Mouse (Mus musculus): ENCODE measurements around the gene Trim10.
"Not testable (repeated sequence)": the region's sequence is repeated elsewhere in the genome, so short reads cannot be mapped to it uniquely, and the experiment has no call there.

The Trim10 gene

DNA sequence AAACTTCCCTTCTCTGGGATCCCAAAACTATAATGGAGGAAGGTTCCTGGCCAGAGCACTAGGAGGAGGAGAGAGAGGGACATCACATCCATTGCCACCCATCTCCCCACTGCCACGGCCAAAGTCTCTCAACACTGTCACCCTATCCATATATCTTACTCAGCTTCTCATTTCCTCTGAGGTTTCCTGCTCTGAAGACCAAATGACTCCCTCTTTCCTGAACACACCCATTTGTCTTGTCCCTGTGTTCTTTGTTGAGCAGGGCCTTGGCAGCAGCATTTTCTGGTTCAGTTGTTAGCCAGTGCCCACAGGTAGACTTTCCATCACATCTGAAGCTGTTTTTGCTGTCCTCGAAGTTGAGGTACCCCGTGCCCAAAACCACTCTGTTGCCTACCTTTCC is 11.2 kb upstream of the Trim10 start:
- DNase-seq (ENCODE audit: low spot score), result no peak

DNA sequence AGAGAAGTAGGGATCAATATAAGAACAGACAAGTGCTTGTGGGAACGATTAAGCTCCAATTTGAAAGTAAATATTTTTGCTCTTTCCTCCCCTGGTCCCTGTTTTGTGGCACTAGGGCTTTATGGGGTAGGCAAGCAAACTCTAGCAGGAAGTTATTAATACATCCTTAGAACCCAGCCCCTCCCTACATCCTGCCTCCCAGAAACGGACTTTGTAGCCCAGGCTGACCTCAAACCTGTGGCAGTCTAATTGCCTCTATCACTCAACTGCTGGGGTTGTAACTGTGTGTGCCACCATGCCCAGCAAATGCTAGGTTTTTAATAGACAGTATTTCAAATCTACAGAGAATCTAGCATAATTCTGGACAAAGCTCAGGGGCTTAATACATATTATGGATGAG is 7.7 kb upstream of the Trim10 start:
- no peak for DNase-seq (ENCODE audit: low spot score)

DNA sequence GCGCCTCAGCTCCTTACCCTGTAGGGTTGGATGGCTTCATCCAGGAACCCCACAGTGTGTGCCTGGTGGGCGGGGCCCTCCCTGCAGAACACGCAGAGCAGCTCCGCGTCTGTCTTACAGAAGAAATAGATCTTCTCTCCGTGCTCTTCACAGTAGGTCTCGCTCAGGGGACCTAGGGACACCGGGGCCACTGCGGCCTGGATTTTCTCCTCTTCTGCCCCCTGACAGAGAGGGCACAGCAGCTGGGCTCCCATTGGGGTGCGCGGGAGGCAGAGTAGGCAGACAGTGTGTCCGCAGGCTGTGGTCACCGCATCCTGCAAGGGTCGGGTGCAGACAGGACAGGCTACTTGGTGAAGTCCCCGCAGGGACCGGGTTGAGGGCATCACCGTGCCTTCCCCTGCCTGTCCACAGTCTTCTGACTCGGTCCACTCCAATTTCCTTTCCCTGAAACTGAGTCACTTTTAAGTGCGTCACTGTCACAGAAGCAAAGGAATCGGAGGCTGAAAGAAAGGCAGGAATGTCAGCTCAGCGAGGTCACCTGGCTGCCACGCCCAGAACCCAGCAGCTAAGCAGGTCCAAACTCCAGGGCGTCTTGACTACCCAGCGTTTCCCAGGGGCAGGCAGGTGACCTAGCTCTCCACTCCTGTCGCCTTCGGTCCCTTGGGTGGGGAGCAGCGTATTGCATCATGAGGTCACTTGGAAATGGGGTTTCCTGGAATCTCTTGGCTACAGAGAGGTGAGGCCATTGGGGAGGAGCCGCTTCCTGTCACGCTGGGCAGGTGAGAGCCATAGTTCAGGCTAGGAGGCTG is 2.5 kb upstream of the Trim10 start, which contains the start of gene Trim15:
Trim15 (minus strand) TSS at position 492 of the 809 bp plus-strand sequence.
- DNase-seq (ENCODE audit: low spot score), result no peak

DNA sequence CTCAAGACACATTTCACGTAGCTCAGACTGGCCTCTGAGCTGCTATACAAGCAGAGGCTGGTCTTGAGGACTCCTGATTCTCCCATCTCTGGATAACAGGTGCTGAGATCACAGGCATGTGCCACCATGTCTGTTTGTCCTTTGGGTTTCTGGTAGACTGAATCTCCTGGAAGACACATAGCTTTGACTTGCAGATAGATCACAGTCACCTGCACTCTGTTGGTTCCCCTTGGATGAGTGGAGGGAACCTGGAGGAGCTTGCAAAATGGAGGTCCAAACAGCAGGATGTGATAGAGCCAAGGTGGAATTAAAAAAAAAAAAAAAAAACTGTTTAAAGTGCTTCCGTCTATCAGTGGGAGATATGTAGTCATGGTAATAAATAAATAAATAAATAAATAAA is 538 bp upstream of the Trim10 start:
- DNase-seq (ENCODE audit: low spot score), result no peak

DNA sequence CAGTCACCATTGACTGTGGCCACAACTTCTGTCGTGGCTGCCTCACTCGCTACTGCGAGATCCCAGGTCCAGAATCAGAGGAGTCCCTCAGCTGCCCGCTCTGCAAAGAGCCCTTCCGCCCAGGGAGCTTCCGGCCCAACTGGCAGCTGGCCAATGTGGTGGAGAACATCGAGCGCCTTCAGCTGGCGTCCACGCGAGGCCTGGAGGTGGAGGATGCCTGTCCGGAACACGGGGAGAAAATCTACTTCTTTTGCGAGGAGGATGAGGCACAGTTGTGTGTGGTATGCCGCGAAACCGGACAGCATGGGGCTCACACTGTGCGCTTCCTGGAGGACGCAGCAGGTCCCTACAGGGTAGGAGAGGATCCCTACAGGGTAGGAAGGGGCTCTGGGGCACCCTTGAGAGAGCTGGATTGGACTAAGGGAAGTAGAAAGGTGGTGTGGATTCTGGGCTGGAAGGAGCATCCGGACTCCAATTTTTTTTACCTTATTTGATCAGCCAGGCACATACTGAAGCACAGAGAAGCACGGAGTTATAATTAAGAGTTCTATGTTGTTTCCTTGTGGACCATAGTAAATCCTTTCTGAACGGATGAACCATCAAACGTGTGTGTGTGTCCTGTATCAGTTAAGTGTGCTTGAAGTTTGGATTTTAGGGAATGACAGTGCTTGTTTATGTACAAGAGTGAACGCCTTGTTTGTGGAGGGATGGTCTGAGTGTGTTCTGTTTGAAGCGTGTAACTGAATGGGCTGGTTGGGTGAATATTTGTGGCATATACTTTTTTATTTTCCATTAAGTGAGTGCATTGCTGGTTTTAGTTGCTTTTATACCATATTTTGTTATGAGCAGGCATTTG is 809 bp downstream of the Trim10 start:
- no peak for DNase-seq (ENCODE audit: low spot score)

DNA sequence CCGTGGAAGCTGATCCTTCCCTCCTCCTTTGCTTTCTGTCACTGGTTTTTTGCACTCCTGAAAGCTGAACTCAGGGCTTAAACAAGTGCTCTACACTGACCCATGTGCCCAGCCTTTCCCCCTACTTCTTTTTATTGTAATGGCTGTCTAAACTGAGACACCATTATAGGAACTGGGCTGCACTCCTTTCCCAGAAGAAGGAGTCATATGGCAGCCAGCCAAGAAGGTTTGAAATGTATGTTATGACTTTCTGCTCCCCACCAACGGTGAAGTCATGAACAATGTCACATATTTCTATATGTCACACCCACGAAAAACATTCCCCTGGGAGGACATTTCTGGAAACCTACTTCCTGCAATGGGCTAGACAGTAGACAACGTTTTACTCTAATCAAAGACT is 5.3 kb downstream of the Trim10 start:
- no peak for DNase-seq (ENCODE audit: low spot score)

DNA sequence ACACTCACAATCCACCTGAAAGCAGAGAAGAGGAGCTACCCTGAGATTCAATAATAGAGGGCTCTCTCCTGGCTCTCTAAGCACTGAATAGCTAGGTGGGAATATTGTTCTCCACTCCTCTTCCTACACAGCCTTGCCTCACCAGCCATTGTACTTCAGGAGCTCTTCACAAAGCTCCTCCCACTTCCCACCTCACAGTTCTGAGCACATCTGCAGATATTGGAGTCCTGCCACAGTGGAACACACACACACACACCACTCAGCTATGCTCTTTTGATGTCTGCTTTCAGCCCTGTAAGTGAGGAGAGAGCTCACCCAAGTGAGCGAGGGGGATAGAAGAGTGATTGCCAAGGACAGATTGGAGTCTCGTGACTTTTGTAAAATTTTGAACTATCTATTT is 14.0 kb downstream of the Trim10 start:
- DNase-seq (ENCODE audit: low spot score), result no peak

DNA sequence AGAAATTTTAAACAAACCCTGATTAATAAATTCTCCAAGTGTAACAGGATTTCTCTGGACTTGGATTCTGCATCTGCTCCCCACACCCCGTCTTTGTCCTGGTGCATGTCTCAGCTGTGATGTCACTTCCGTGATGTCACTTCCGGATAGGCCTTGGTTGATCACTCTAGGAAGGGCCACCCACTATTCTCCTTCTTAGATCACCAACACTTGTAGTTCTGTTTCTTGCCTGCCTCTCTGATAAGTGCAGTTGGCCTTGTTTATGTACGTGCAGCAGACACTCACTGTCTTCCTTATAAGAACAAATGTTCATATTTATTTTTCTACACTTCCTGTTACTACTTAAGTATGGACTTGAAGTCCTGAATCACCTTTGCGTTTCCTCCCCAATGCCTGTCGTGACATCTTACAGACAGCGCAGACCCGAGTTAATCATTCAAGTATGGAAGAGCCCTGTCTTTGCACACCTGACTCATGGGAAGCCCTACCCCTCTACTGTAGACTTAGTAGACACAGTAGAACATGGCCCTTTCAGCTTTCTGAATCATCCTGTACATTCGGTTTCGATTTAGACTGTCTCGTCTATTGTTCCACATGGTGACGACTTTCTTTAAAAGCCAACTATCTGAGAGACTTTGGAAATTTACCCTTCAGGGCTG is 15.9 kb downstream of the Trim10 start:
- no peak for DNase-seq (ENCODE audit: low spot score)

DNA sequence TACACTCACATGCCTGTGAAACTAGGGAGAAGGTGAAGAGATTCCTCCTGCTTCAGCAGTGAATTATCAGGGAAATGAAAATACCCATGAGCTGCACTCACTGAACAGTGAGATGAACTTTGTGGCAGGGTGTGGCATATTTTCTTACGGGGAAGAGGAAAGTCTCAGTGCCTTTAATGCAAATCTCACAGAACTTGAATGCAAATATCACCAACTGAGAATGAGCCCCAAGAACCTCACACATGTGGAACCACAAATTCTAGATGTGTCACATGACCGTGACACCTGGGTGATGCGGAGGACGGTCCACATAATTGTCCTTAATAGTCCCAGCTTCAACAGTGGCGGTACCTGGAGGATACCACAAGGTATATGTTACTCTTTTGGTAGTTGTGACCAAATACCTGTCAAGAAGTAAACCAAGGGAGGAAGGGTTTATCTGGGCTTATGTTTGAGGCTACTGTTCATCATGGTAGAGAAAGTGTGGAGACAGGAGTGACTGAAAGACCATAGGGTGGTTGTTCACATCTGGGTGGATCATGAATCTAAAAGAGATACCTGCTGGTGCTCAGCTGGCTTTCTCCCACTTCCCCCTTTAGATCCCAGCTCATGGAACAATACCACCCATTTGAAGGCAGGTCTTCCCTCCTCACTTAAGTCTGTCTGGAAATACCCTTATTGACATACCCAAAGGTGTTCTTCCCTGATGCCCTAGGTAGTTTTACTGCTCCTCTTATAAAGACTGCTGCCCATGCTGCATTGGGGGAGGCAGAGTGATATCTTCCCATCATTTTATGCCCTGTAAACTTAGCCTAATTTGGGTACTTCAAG is 20.9 kb downstream of the Trim10 start, which contains the start of gene Trim40:
Trim40 (minus strand) TSS at position 51 of the 831 bp plus-strand sequence.
- no peak for DNase-seq (ENCODE audit: low spot score)

DNA sequence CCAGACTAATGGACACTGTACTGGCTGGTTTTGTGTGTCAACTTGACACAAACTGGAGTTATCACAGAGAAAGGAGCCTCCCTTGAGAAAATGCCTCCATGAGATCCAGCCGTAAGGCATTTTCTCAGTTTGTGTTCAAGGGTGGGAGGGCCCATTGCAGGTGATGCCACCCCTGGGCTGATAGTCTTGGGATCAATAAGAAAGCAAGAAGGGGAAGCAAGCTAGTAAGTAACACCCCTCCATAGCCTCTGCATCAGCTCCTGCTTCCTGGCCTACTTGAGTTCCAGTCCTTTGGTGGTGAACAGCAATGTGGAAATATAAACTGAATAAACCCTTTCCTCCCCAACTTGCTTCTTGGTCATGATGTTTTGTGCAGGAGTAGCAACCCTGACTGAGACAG is 22.1 kb downstream of the Trim10 start:
- DNase-seq (ENCODE audit: low spot score), result not testable (repeated sequence)

DNA sequence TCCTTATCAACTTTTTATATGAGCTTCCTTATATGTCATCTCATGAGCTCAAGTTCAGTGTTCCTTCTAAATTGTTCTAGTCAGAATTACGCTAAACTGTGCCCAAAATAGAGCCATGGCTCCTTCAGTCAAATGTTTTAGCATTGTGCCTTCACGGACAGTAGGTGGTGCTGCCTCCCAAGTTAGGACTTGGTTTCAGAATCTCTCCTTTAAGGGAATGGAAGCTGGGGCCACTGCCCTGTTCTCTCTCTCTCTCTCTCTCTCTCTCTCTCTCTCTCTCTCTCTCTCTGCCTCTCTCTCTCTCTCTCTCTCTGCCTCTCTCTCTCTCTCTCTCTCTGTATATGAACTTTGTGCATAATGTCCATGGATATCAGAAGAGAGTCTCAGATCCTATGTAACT is 23.0 kb downstream of the Trim10 start:
- no peak for DNase-seq (ENCODE audit: low spot score)

DNA sequence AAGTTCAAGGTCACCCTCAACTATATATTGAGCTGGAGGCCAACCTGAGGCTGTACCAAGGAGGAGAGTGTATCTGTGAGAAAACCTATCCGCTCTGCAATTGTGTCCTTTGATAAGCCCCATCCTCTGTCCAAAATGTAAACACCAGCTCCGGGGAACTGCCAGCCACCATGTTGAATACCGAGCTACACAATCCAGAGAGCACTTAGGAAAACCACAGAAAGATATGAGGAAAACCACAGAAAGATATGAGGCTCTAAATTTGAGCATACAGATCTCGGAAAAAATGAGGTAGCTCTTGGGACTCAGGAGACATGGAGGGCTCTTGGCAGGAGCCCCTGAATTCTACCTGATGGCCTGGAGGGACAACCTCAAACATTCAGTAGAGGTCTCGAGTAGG is 24.0 kb downstream of the Trim10 start:
- no peak for DNase-seq (ENCODE audit: low spot score)

DNA sequence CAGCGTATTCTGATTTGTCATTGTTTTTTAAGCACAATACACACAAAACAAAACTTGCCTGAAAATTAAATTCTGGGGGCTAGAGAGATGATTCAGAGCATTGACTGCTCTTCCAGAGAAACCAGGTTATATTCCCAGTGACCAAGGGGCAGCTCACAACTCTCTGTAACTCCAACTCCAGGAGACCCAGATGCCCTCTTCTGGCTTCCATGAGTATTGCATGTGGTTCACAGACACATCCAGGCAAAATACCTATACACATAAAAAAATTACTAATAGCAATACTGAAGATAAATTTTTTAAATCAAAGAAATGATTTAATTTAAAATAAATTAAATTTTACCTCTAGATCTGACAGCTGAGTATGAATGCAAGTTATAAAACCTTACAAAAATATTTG is 27.2 kb downstream of the Trim10 start:
- DNase-seq (ENCODE audit: low spot score), result no peak

DNA sequence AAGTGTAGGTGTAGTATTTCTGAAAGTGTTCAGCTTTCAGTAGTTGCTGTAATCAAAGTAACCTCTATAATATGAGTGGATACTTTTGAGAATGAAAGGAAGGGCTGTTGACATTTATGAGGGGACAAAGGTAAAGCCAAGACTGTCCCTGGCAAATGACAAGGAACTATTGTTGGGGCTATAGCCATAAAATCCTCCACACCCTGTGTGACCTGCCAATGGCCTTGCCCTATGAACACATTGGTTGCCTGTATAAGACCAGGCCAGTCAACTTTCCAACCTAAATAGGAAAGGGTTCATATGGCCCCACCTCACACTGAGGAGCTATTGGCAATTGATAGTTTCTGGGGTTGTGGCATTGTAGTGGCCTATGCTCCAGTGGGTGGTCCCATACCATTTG is 27.7 kb downstream of the Trim10 start:
- DNase-seq (ENCODE audit: low spot score), result no peak

DNA sequence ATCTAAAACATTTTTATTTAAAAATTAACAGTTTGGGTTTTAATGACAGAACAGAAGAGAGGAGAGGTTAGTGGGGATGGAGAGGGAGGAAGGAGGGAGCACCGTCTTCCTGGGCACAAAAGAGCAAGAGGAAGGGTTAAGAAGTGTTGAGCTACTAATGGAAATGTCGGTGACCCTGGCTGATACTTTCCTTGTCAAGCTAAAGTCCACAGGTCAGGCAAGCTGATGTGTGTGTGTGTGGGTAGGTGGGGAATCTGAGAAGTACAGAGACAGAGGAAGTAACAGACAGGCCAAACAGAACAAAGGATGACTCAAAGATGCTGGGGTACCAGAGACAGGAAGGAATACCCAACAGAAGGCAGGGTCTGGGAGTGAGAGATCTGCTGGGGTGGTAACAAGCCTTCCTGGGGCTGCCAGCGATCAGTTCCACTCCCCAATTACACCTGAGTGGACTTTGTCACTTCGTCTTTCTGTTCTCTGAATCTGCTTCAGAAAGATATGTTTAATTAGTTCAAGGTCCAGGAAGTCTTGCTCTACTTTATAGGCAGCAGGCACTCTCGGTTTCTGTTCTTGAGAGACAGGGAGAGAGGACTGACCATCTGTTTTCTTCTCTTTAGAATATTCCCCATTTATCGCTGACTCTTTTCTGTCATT is 28.3 kb downstream of the Trim10 start, which contains the start of gene Trim31:
Trim31 (plus strand) TSS at position 567 of the 654 bp plus-strand sequence.
- DNase-seq (ENCODE audit: low spot score), result no peak

DNA sequence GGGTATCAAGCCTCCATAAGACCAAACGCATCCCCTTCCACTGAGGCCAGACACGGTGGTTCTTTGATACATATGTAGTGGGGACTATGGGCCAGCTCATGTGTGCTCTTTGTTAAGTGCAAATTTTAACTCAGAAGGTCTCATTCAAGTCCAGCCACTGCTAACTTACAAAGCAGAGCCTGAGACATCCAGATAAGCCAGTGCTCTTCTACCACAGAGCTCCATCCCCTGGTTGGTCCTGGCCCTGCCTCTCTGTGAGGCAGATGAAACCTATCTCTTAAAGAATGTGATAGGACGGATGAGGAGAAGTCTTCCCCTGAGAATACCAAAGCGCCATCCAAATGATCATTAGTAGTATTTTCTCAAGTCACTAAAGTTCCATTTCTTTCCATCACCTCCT is 30.0 kb downstream of the Trim10 start:
- DNase-seq (ENCODE audit: low spot score), result no peak

DNA sequence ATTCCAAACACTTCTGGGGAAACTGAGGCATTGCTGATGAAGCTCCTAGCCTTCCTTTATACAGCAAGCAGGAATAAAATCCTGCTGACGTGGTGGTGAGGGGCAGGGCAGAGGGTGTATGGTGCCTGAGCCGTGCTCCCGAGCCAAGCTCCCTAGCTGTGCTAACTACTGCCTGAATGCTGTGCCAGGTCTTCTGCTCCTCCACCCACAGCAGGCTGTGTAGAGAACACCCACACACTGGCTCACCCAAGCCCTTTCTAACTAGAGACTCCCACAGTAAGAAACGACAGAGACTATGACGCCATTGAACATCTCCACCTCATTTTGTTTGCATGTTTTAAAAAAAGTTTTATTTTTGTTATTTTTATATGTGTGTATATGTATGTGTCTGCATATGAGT is 30.6 kb downstream of the Trim10 start:
- no peak for DNase-seq (ENCODE audit: low spot score)

DNA sequence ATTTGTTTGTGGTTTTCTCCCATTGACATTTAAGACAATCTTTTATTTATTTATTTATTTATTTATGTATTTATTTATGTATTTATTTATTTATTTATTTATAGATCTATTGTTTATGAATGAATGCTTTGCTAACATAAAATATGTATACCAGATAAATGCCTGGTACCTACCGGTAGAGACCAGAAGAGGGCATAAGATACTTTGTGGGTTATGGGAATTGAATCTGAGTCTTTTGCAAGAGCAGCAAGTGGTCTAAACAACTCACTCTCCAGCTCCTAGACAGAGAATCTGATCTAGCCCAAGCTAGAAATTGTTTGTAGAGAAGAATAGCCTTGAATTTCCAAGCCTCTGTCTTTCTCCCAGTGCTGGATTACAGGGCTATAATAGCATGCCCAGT is 31.3 kb downstream of the Trim10 start:
- DNase-seq (ENCODE audit: low spot score), result no peak

DNA sequence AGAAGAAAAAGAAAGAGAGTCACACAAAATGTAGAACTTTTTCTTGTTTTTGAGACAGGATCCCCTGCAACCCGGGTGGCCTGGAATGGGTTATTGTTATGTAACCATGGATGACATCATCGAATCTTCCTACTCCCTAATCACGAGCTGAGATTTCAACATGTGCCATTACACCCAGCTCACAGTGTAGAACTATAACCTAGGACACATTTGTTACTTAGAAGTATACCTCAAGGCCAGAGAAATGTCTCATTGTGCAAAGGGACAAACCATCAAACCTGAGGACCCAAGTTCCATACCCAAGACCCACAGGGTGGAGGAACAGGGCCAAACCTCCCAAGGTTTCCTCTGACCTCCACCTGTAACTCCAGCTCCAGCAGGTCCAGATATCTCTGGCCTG is 34.3 kb downstream of the Trim10 start:
- no peak for DNase-seq (ENCODE audit: low spot score)

DNA sequence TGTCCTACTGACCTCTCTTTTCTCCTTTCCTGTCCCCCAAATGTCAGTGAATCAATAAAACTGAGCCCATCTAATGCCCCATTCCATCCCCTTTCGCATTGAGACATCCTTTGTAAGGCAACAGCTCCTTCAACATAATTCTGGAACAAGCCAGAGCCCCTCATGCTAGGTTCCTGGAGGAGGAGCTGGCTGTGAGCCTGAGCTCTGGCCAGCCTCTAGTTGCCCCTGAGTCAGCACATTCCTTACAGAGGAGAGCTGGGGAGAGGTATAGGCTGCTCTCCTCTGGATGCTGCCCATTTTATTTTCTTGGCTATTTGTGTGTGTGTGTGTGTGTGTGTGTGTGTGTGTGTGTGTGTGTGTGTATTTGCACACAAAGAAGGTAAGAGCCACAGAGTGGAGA is 38.9 kb downstream of the Trim10 start:
- DNase-seq (ENCODE audit: low spot score), result no peak

DNA sequence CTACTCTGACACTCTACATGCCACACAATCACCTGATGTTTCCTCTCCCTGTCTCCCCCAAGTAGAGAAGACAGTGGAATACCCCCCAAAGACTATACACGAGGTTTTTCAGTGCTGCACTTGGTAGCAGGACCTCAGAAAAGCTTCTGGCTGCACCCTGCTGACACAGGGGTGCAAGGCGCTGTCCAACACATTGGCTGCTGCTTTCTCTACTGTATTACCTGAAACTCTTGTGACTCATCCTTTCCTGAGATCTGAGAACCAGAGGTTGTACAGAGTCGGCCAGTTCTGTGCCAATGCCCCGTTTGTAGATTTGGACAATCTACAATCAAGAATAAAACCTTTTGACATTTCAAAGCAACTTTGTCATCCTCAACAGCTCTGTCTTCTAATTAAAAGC is 40.4 kb downstream of the Trim10 start:
- DNase-seq (ENCODE audit: low spot score), result no peak

Data from urinary bladder, postnatal 10 days (tissue).